Mouse (Mus musculus): Measurements from ENCODE around the gene Tsga10. TPM values are rescaled to one million over a fixed set of nuclear protein-coding genes. Genes with fewer than 3 reads are reported as not detected.

Tsga10 gene
- total RNA-seq, 1 experiment, result 2.6 TPM

DNA sequence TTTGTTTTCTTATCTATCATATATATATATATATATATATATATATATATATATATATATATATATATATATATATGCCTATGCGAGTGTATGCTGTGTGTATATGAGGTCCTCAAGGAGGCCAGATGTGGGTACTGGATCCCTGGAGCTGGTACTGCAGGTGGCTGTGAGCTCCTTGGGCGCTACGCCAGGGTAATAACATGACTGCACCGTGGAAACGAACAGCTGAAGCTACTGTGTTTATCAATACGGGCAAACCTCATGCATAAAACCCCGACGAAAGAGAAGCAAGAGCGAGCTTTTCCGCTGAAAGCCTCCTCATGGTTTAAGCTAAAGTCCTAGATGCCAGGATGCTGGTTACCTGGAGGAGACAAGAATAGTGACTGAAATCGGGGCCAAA, 124.1 kb downstream of the Tsga10 start:
- no peak overlapping the region for H3K27ac ChIP-seq (ENCODE audit: insufficient read depth, low read depth, low read length, poor library complexity, severe bottlenecking)
- no peaks in the 10 kb centered on the region for H3K36me3 ChIP-seq (ENCODE audit: control insufficient read depth, insufficient read depth, low read length, poor library complexity, severe bottlenecking)
- H3K9ac ChIP-seq (ENCODE audit: insufficient read depth, low read depth, low read length, poor library complexity, severe bottlenecking), result no peak overlapping the region
- DNase-seq (ENCODE audit: low read depth, low spot score), result no peak
- no peak overlapping the region for H3K4me3 ChIP-seq (ENCODE audit: insufficient read depth in 1 of 2, low read depth in 1 of 2, low read length in 2 of 2, poor library complexity in 1 of 2, severe bottlenecking in 1 of 2)
- in situ Hi-C loops (cut with MboI; ENCODE audit: low sequenced_read_pairs in 2 of 2, unreplicated experiment in 2 of 2), result no loop called here
- H3K4me1 ChIP-seq (ENCODE audit: control insufficient read depth in 2 of 2, insufficient read depth in 2 of 2, low read length in 2 of 2, poor library complexity in 1 of 2), result no peaks in the 10 kb centered on the region
- H3K9me3 ChIP-seq (ENCODE audit: control insufficient read depth, insufficient read depth, low read depth, low read length), result no peaks in the 10 kb centered on the region
- TF ChIP-seq CHD2 (IDR thresholded peaks at IDR 0.05; ENCODE audit: low read depth, low read length) (no peak), ZNF384 (IDR thresholded peaks at IDR 0.05; ENCODE audit: low read depth, low read length) (no peak), MAFK (IDR thresholded peaks at IDR 0.05; ENCODE audit: insufficient read depth, low read depth, low read length) (no peak), ZC3H11A (IDR thresholded peaks at IDR 0.05; ENCODE audit: borderline replicate concordance, low read depth, low read length) (no peak), HCFC1 (IDR thresholded peaks at IDR 0.05; ENCODE audit: borderline replicate concordance, insufficient read depth, low read length) (no peak)

GRCm38 (mm10) chr1:37740161-37740802, 125.9 kb downstream of the Tsga10 start:
- H3K27ac ChIP-seq (ENCODE audit: insufficient read depth, low read depth, low read length, poor library complexity, severe bottlenecking), result no peak overlapping the region
- DNase-seq (ENCODE audit: low read depth, low spot score), result no peak

GRCm38 (mm10) chr1:37738895-37739294, 127.3 kb downstream of the Tsga10 start:
- Histone ChIP-seq H3K4me3 (ENCODE audit: insufficient read depth in 1 of 2, low read depth in 1 of 2, low read length in 2 of 2, poor library complexity in 1 of 2, severe bottlenecking in 1 of 2) (no peak overlapping the region), H3K27ac (ENCODE audit: insufficient read depth, low read depth, low read length, poor library complexity, severe bottlenecking) (no peak overlapping the region), H3K9ac (ENCODE audit: insufficient read depth, low read depth, low read length, poor library complexity, severe bottlenecking) (no peak overlapping the region), H3K36me3 (ENCODE audit: control insufficient read depth, insufficient read depth, low read length, poor library complexity, severe bottlenecking) (no peaks in the 10 kb centered on the region), H3K4me1 (ENCODE audit: control insufficient read depth in 2 of 2, insufficient read depth in 2 of 2, low read length in 2 of 2, poor library complexity in 1 of 2) (no peaks in the 10 kb centered on the region), H3K9me3 (ENCODE audit: control insufficient read depth, insufficient read depth, low read depth, low read length) (no peaks in the 10 kb centered on the region)
- no peak for TF ChIP-seq CHD2 (IDR thresholded peaks at IDR 0.05; ENCODE audit: low read depth, low read length)
- TF ChIP-seq MAFK (IDR thresholded peaks at IDR 0.05; ENCODE audit: insufficient read depth, low read depth, low read length), result no peak
- TF ChIP-seq ZC3H11A (IDR thresholded peaks at IDR 0.05; ENCODE audit: borderline replicate concordance, low read depth, low read length), result no peak
- no peak for TF ChIP-seq HCFC1 (IDR thresholded peaks at IDR 0.05; ENCODE audit: borderline replicate concordance, insufficient read depth, low read length)
- TF ChIP-seq ZNF384 (IDR thresholded peaks at IDR 0.05; ENCODE audit: low read depth, low read length), result 0 out of 2 replicates have a peak, but pooled peaks have one; percentile 21
- DNase-seq (ENCODE audit: low read depth, low spot score), result no peak
- in situ Hi-C loops (cut with MboI; ENCODE audit: low sequenced_read_pairs in 2 of 2, unreplicated experiment in 2 of 2), result no loop called here

More at GRCm38 (mm10) chr1:37740161-37740802, 125.9 kb downstream of the Tsga10 start:
- Histone ChIP-seq H3K36me3 (ENCODE audit: control insufficient read depth, insufficient read depth, low read length, poor library complexity, severe bottlenecking) (no peaks in the 10 kb centered on the region), H3K4me3 (ENCODE audit: insufficient read depth in 1 of 2, low read depth in 1 of 2, low read length in 2 of 2, poor library complexity in 1 of 2, severe bottlenecking in 1 of 2) (no peak overlapping the region), H3K4me1 (ENCODE audit: control insufficient read depth in 2 of 2, insufficient read depth in 2 of 2, low read length in 2 of 2, poor library complexity in 1 of 2) (no peaks in the 10 kb centered on the region), H3K9me3 (ENCODE audit: control insufficient read depth, insufficient read depth, low read depth, low read length) (no peaks in the 10 kb centered on the region), H3K9ac (ENCODE audit: insufficient read depth, low read depth, low read length, poor library complexity, severe bottlenecking) (no peak overlapping the region)
- TF ChIP-seq ZNF384 (IDR thresholded peaks at IDR 0.05; ENCODE audit: low read depth, low read length), result no peak
- TF ChIP-seq HCFC1 (IDR thresholded peaks at IDR 0.05; ENCODE audit: borderline replicate concordance, insufficient read depth, low read length), result no peak
- no peak for TF ChIP-seq CHD2 (IDR thresholded peaks at IDR 0.05; ENCODE audit: low read depth, low read length)
- TF ChIP-seq ZC3H11A (IDR thresholded peaks at IDR 0.05; ENCODE audit: borderline replicate concordance, low read depth, low read length), result no peak
- TF ChIP-seq MAFK (IDR thresholded peaks at IDR 0.05; ENCODE audit: insufficient read depth, low read depth, low read length), result no peak
- in situ Hi-C loops (cut with MboI; ENCODE audit: low sequenced_read_pairs in 2 of 2, unreplicated experiment in 2 of 2), result no loop called here

DNA sequence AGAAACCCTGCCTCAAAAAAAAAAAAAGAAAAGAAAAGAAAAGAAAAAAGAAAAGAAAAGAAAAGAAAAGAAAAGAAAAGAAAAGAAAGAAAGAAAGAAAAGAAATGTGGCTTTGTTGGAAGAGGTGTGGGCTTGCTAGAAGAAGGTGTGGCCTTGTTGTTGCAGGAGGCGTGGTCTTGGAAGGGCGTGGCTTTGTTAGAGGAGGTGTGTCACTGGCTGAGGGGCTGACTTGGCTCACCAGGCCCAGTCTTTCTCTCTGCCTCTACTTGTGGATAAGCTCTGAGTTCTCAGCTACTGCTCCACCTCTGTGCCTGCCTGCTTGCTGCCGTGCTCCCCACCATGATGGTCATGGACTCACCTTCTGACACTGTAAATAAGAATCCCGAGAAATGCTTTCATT, 129.2 kb downstream of the Tsga10 start:
- no peak for TF ChIP-seq ZC3H11A (IDR thresholded peaks at IDR 0.05; ENCODE audit: borderline replicate concordance, low read depth, low read length)
- no peak for TF ChIP-seq MAFK (IDR thresholded peaks at IDR 0.05; ENCODE audit: insufficient read depth, low read depth, low read length)
- TF ChIP-seq CHD2 (IDR thresholded peaks at IDR 0.05; ENCODE audit: low read depth, low read length), result no peak
- TF ChIP-seq HCFC1 (IDR thresholded peaks at IDR 0.05; ENCODE audit: borderline replicate concordance, insufficient read depth, low read length), result no peak
- TF ChIP-seq ZNF384 (IDR thresholded peaks at IDR 0.05; ENCODE audit: low read depth, low read length), result no peak
- no peaks in the 10 kb centered on the region for H3K4me1 ChIP-seq (ENCODE audit: control insufficient read depth in 2 of 2, insufficient read depth in 2 of 2, low read length in 2 of 2, poor library complexity in 1 of 2)

More for the DNA sequence above, 129.2 kb downstream of the Tsga10 start:
- Histone ChIP-seq H3K9me3 (ENCODE audit: control insufficient read depth, insufficient read depth, low read depth, low read length) (no peaks in the 10 kb centered on the region), H3K9ac (ENCODE audit: insufficient read depth, low read depth, low read length, poor library complexity, severe bottlenecking) (no peak overlapping the region), H3K27ac (ENCODE audit: insufficient read depth, low read depth, low read length, poor library complexity, severe bottlenecking) (no peak overlapping the region), H3K36me3 (ENCODE audit: control insufficient read depth, insufficient read depth, low read length, poor library complexity, severe bottlenecking) (no peaks in the 10 kb centered on the region), H3K4me3 (ENCODE audit: insufficient read depth in 1 of 2, low read depth in 1 of 2, low read length in 2 of 2, poor library complexity in 1 of 2, severe bottlenecking in 1 of 2) (no peak overlapping the region)
- in situ Hi-C loops (cut with MboI; ENCODE audit: low sequenced_read_pairs in 2 of 2, unreplicated experiment in 2 of 2), result no loop called here
- DNase-seq (ENCODE audit: low read depth, low spot score), result peak; percentile 40
